Comparison of ENCODE assay signal across 11 mouse cellular contexts in genomic region chr11:35537128-35538088, GRCm38 (mm10).
A peak's percentile ranks its signal among the peaks of the same experiment; 100 is the strongest.
DNase-seq lines count a peak whose midpoint lies in the region; ATAC-seq lines count a peak whose summit lies in the region.
"Had no signal": no experiment of that assay in that cellular context is flagged by ENCODE, and none has a peak within 500 bp of the region (broad histone marks: within the 10 kb centered on the region; RNA-seq: fewer than 3 reads in every experiment).

No protein-coding gene starts in this region.

- H3K9me3 ChIP-seq in hindbrain, embryonic 15.5 days: no peaks in the 10 kb centered on the region
- no peaks in the 10 kb centered on the region for H3K9me3 ChIP-seq in neural tube, embryonic 14.5 days (ENCODE audit: control insufficient read depth, low read length)
- H3K9me3 ChIP-seq in liver, embryonic 12.5 days (replicated peaks): no peaks in the 10 kb centered on the region

- peak; percentile 69; the same call in 1 of the 2 replicates for ATAC-seq in hindbrain, embryonic 15.5 days (ENCODE audit: low FRiP score, low read depth)
- ATAC-seq in neural tube, embryonic 14.5 days (ENCODE audit: low read depth): peak; percentile 73; the same call in 1 of the 2 replicates
- no peak for ATAC-seq in liver, embryonic 12.5 days

- peaks cover 3% of the 10 kb centered on the region; the same call in 1 of the 2 replicates for H3K27me3 ChIP-seq in hindbrain, embryonic 15.5 days
- H3K27me3 ChIP-seq in neural tube, embryonic 14.5 days (ENCODE audit: control insufficient read depth, insufficient read depth, low read length): no peaks in the 10 kb centered on the region
- H3K27me3 ChIP-seq in liver, embryonic 12.5 days (replicated peaks): no peaks in the 10 kb centered on the region; the same call in 1 of the 2 replicates

- 16% methylated on average over 18 of the region's 18 CpGs for WGBS in hindbrain, embryonic 15.5 days
- 26% methylated on average over 18 of the region's 18 CpGs for WGBS in neural tube, embryonic 14.5 days
- WGBS in liver, embryonic 12.5 days (ENCODE audit: insufficient replicate concordance): 47% methylated on average over 18 of the region's 18 CpGs

- DNase-seq in right cerebral cortex, adult 2 months (ENCODE audit: low spot score in 2 of 2): peak; percentile 29 to 36
- no peak for DNase-seq in right cerebral cortex, adult 18-20 months
- peak; percentile 76 for DNase-seq in embryo, embryonic 10.5 days (ENCODE audit: low spot score)
- DNase-seq in Muller cell, postnatal 12 days (ENCODE audit: inconsistent ontology term): no peak
- no peak for DNase-seq in spleen, postnatal 10 days (ENCODE audit: low spot score in 2 of 2)
- DNase-seq: kidney, adult 11 months; left cerebral cortex, postnatal 4 days; lung, postnatal 36 days had no signal

- H3K27ac ChIP-seq in hindbrain, embryonic 15.5 days (replicated peaks): no peak overlapping the region; the same call in 1 of the 2 replicates
- no peak overlapping the region for H3K27ac ChIP-seq in neural tube, embryonic 14.5 days (ENCODE audit: low read depth, low read length)
- no peak overlapping the region for H3K27ac ChIP-seq in liver, embryonic 12.5 days

- H3K36me3 ChIP-seq in hindbrain, embryonic 15.5 days: no peaks in the 10 kb centered on the region
- H3K36me3 ChIP-seq in neural tube, embryonic 14.5 days (ENCODE audit: control insufficient read depth, insufficient read depth, low read length): no peaks in the 10 kb centered on the region
- H3K36me3 ChIP-seq in liver, embryonic 12.5 days: no peaks in the 10 kb centered on the region

- H3K9ac ChIP-seq in hindbrain, embryonic 15.5 days: no peak overlapping the region
- no peak overlapping the region for H3K9ac ChIP-seq in neural tube, embryonic 14.5 days (replicated peaks; ENCODE audit: low read depth, low read length)
- no peak overlapping the region for H3K9ac ChIP-seq in liver, embryonic 12.5 days

- peak overlapping the region; percentile 42 for H3K4me2 ChIP-seq in hindbrain, embryonic 15.5 days
- H3K4me2 ChIP-seq in neural tube, embryonic 14.5 days (ENCODE audit: low read depth, low read length): no peak overlapping the region
- H3K4me2 ChIP-seq in liver, embryonic 12.5 days: no peak overlapping the region

- H3K4me3 ChIP-seq in hindbrain, embryonic 15.5 days: no peak overlapping the region
- H3K4me3 ChIP-seq in neural tube, embryonic 14.5 days (ENCODE audit: low read depth, low read length): no peak overlapping the region
- no peak overlapping the region for H3K4me3 ChIP-seq in liver, embryonic 12.5 days

- peaks cover 15% of the 10 kb centered on the region for H3K4me1 ChIP-seq in hindbrain, embryonic 15.5 days (replicated peaks)
- no peaks in the 10 kb centered on the region for H3K4me1 ChIP-seq in neural tube, embryonic 14.5 days (ENCODE audit: control insufficient read depth, insufficient read depth, low read length)
- 0 out of 2 replicates have a peak, but pooled peaks cover 5% of the 10 kb centered on the region for H3K4me1 ChIP-seq in liver, embryonic 12.5 days

Comparison
In these comparisons a context has a peak if more than half of its experiments do, and no peak if none do; other contexts are left out.
1. DNase-seq: peak in right cerebral cortex, adult 2 months (2 of 2) and embryo, embryonic 10.5 days (single experiment); none in right cerebral cortex, adult 18-20 months (single experiment), Muller cell, postnatal 12 days (single experiment) and spleen, postnatal 10 days (0 of 2).